Mouse (Mus musculus): ENCODE measurements around the gene Nemf. TPM values are rescaled to one million over a fixed set of nuclear protein-coding genes. Genes with fewer than 3 reads are reported as not detected.

The Nemf gene
- polyA plus RNA-seq, 1 experiment from 2014 or later, result 90.8 TPM

DNA sequence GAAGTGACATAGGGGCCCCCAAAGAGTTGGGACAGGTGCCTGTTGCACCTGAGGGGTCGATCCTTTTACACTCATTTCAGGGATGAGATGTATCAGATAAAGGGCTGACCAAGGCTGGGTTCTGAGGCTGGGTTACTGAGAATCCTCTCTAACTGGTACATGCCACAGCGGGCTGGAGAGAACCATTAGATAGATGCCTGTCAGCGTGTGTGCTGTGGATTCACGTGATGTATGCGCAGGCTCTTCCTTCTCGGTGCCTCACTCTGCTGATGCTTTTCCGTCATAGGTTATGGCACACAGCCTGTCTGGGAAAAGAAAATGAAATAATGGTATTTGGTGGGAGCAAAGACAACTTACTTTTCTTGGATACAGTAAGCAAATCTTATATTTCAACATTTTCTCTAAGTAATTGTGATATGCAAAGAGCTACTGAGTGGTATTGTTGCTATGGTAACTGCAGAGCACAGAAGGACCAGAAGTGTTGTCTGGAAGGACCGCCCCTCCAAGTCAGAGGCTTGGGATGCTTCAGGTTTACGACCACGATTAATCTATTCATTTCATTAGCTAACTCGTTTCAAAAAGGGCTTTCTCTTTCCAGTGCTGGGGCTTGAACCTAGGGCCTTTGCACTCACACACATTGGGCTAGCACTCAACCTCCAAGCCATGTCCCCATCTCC, 88.9 kb downstream of the Nemf start:
- no peak for ATAC-seq (ENCODE audit: low FRiP score)
- no peaks in the 10 kb centered on the region for H3K36me3 ChIP-seq
- no peak overlapping the region for H3K9ac ChIP-seq
- H3K4me1 ChIP-seq (replicated peaks), result no peaks in the 10 kb centered on the region
- 71% methylated on average over 11 of the region's 11 CpGs for WGBS
- no peak overlapping the region for H3K4me2 ChIP-seq
- no peaks in the 10 kb centered on the region for H3K27me3 ChIP-seq
- H3K9me3 ChIP-seq, result no peaks in the 10 kb centered on the region
- H3K27ac ChIP-seq, result no peak overlapping the region
- no peak overlapping the region for H3K4me3 ChIP-seq

- no peak for ATAC-seq (ENCODE audit: low FRiP score)
- Histone ChIP-seq H3K4me3 (no peak overlapping the region), H3K9ac (no peak overlapping the region), H3K4me2 (no peak overlapping the region), H3K27ac (no peak overlapping the region), H3K4me1 (replicated peaks) (no peaks in the 10 kb centered on the region), H3K9me3 (no peaks in the 10 kb centered on the region), H3K27me3 (no peaks in the 10 kb centered on the region), H3K36me3 (no peaks in the 10 kb centered on the region)
- WGBS, result 88% methylated on average over 3 of the region's 3 CpGs
These were observed 91.9 kb downstream of the Nemf start for GRCm38 (mm10) chr12:69265031-69265430.

DNA sequence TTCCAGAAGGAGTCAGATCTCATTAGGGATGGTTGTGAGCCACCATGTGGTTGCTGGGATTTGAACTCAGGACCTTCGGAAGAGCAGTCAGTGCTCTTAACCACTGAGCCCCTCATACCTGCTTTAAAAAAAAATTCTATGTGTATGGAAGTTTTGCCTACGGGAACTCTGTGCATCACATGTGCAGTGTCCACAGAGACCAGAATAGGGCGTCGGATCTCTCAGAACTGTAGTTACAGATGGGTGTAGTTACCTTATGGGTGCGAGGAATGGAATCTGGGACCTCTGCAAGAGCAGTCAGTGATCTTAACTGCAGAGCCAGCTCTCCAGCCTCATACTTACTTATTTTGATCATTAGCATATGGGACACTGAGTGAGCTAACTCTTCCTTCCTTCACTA, 94.7 kb downstream of the Nemf start:
- no peak overlapping the region for H3K4me2 ChIP-seq
- WGBS, result 96% methylated on average over 5 of the region's 5 CpGs
- no peak overlapping the region for H3K9ac ChIP-seq
- ATAC-seq (ENCODE audit: low FRiP score), result no peak
- H3K27ac ChIP-seq, result no peak overlapping the region
- H3K4me3 ChIP-seq, result no peak overlapping the region
- H3K9me3 ChIP-seq, result no peaks in the 10 kb centered on the region
- H3K4me1 ChIP-seq (replicated peaks), result no peaks in the 10 kb centered on the region
- H3K27me3 ChIP-seq, result no peaks in the 10 kb centered on the region
- no peaks in the 10 kb centered on the region for H3K36me3 ChIP-seq

Small RNA genes lying within 50 kb of the gene (microRNA-seq; reads per million reads assigned to microRNA genes)
- not detected for gene Gm47299
- not detected for gene Gm47305

Other genes with a start within 250 kb of the Nemf start
- gene Rps29, start 198.0 kb downstream of the Nemf start, polyA plus RNA-seq (2015; fragmentation: Nextera tagmentation; extraction: Ambion mirVana), result 1,307 and 1,397 TPM in 2 replicates
- 4.6 and 5.5 TPM in 2 replicates for gene Lrr1, start 188.4 kb downstream of the Nemf start, polyA plus RNA-seq (2015; fragmentation: Nextera tagmentation; extraction: Ambion mirVana)
- gene Rpl36al, start 173.1 kb downstream of the Nemf start, polyA plus RNA-seq (2015; fragmentation: Nextera tagmentation; extraction: Ambion mirVana), result 410 and 412 TPM in 2 replicates
- gene Mgat2, start 173.0 kb downstream of the Nemf start, polyA plus RNA-seq (2015; fragmentation: Nextera tagmentation; extraction: Ambion mirVana), result 32.8 and 34.1 TPM in 2 replicates
- 16.8 and 18.8 TPM in 2 replicates for gene Gm49383, start 160.1 kb downstream of the Nemf start, polyA plus RNA-seq (2015; fragmentation: Nextera tagmentation; extraction: Ambion mirVana)
- 7.8 and 8.9 TPM in 2 replicates for gene Dnaaf2, start 158.7 kb downstream of the Nemf start, polyA plus RNA-seq (2015; fragmentation: Nextera tagmentation; extraction: Ambion mirVana)
- 16.2 and 17.3 TPM in 2 replicates for gene Gm49384, start 152.9 kb downstream of the Nemf start, polyA plus RNA-seq (2015; fragmentation: Nextera tagmentation; extraction: Ambion mirVana)
- 5.7 and 6.7 TPM in 2 replicates for gene Pole2, start 129.0 kb downstream of the Nemf start, polyA plus RNA-seq (2015; fragmentation: Nextera tagmentation; extraction: Ambion mirVana)
- gene Klhdc1, start 116.0 kb downstream of the Nemf start, polyA plus RNA-seq (2015; fragmentation: Nextera tagmentation; extraction: Ambion mirVana), result 10.7 and 11.6 TPM in 2 replicates
- gene Klhdc2, start 60.5 kb downstream of the Nemf start, polyA plus RNA-seq (2015; fragmentation: Nextera tagmentation; extraction: Ambion mirVana), result 294 TPM in 2 replicates
- gene Arf6, start 15.0 kb upstream of the Nemf start, polyA plus RNA-seq (2015; fragmentation: Nextera tagmentation; extraction: Ambion mirVana), result 26.0 and 28.5 TPM in 2 replicates
- gene Gm9887, start 15.3 kb upstream of the Nemf start, polyA plus RNA-seq (2015; fragmentation: Nextera tagmentation; extraction: Ambion mirVana), result 0.81 and 1.4 TPM in 2 replicates
- gene Vcpkmt, start 225.9 kb upstream of the Nemf start, polyA plus RNA-seq (2015; fragmentation: Nextera tagmentation; extraction: Ambion mirVana), result 24.3 and 24.4 TPM in 2 replicates

Data from hindbrain, embryonic 13.5 days (tissue).